Mouse (Mus musculus) midbrain, postnatal 0 days (tissue): ENCODE data around the gene Slc35b4. TPM values are rescaled to one million over a fixed set of nuclear protein-coding genes. Genes with fewer than 3 reads are reported as not detected.

Source experiments
- ATAC-seq: fragments of 200-750 bp; cut with Nextera tagmentation; 2 replicates; pipeline ENCODE4 v1.8.0; 2017; ENCODE audit warnings: moderate number of reproducible peaks, mild to moderate bottlenecking, moderate TSS enrichment, moderate library complexity; ENCODE audit not compliant: low FRiP score
- DNase-seq: peaks from one replicate; pipeline ENCODE4 v3.0.0-alpha.2; 2015; ENCODE audit warnings: low spot score
- H3K27ac ChIP-seq: fragments of 300-500 bp; sonication (generic); 2 replicates; pipeline ENCODE4 v1.5.1; 2014; ENCODE audit warnings: low read depth, mild to moderate bottlenecking, low read length, mixed read lengths
- H3K27me3 ChIP-seq: fragments of 300-500 bp; sonication (generic); 2 replicates; pipeline ENCODE4 v1.6.1; 2014; ENCODE audit warnings: low read length, control low read depth, mixed read lengths; ENCODE audit not compliant: insufficient read depth
- H3K36me3 ChIP-seq: fragments of 300-500 bp; sonication (generic); 2 replicates; pipeline ENCODE4 v1.6.1; 2014; ENCODE audit warnings: low read length, control low read depth, mixed read lengths; ENCODE audit not compliant: insufficient read depth
- H3K4me1 ChIP-seq: fragments of 300-500 bp; sonication (generic); 2 replicates; pipeline ENCODE4 v1.6.1; 2014; ENCODE audit warnings: mild to moderate bottlenecking, control low read depth, antibody characterized with exemption, low read length, mixed read lengths; ENCODE audit not compliant: insufficient read depth
- H3K4me2 ChIP-seq: fragments of 300-500 bp; sonication (generic); 2 replicates; pipeline ENCODE4 v1.6.1; 2014; ENCODE audit warnings: low read depth, mild to moderate bottlenecking, low read length, mixed read lengths; ENCODE audit not compliant: poor library complexity, severe bottlenecking
- H3K4me3 ChIP-seq: fragments of 300-500 bp; sonication (generic); 2 replicates; pipeline ENCODE4 v1.5.1; 2014; ENCODE audit warnings: low read depth, mild to moderate bottlenecking, low read length, moderate library complexity
- H3K9ac ChIP-seq: fragments of 300-500 bp; sonication (generic); replicated peaks from 2 replicates; pipeline ENCODE4 v1.6.1; 2014; ENCODE audit warnings: mild to moderate bottlenecking, low read length, moderate library complexity, mixed read lengths; ENCODE audit not compliant: poor library complexity, severe bottlenecking
- H3K9me3 ChIP-seq: fragments of 300-500 bp; sonication (generic); 2 replicates; pipeline ENCODE4 v1.6.1; 2016; ENCODE audit warnings: low read length, control low read depth
- CTCF ChIP-seq: IDR thresholded peaks from 2 replicates; pipeline ENCODE4 v1.5.1; 2016; ENCODE audit warnings: antibody characterized with exemption, mild to moderate bottlenecking
- WGBS: fragments of 180-500 bp; shearing (Covaris S2); extraction: QIAGEN DNeasy Blood & Tissue Kit; methylation state at CpG from one replicate; pipeline ENCODE4 v1.1.7; 2014; 5-methylcytosine and 5-hydroxymethylcytosine counted together
- polyA plus RNA-seq: library from polyadenylated mRNA; unstranded; fragments of >200 nt; fragmentation: Nextera tagmentation; extraction: Ambion mirVana; gene quantifications from 2 replicates; pipeline ENCODE4 v1.2.1, GENCODE M21; 2015
- total RNA-seq: library from RNA; depleted of rRNA; stranded (reverse); fragments of >200 nt; gene quantifications from 2 replicates; pipeline ENCODE4 v1.2.3, GENCODE M21; 2014

Slc35b4 gene
- total and polyA plus RNA-seq, 2 experiments from 2014 or later = 30.6 to 30.8 TPM

- DNase-seq = peak; percentile 52
- no peak for TF ChIP-seq CTCF
- Histone ChIP-seq H3K4me2 (no peak overlapping the region), H3K9me3 (no peaks in the 10 kb centered on the region), H3K4me3 (no peak overlapping the region), H3K36me3 (no peaks in the 10 kb centered on the region), H3K27ac (no peak overlapping the region), H3K4me1 (no peaks in the 10 kb centered on the region), H3K27me3 (no peaks in the 10 kb centered on the region), H3K9ac (no peak overlapping the region)
- no peak for ATAC-seq
- WGBS = 41% methylated on average over 7 of the region's 7 CpGs
These were observed 26.6 kb upstream of the Slc35b4 start for GRCm38 (mm10) chr6:34203503-34203902.

DNA sequence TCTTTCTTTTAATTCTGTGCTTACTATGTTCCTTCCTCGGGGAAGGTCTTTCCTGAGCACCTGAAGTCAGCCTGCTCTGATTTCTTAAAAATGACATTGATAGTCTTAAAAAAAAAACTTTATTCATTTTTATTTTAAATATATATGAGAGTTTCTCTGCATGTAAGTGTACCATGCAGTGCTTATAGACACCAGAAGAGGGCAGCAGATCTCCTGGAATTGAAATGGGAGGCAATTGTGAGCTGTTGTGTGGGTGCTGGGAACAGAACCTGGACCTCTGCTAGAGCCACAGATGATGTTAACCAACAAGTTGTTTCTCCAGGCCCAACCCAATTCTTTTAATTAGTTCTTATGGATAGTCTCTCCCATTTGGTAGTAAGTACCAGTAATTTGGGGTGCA, 18.1 kb upstream of the Slc35b4 start:
- H3K27me3 ChIP-seq = no peaks in the 10 kb centered on the region
- no peaks in the 10 kb centered on the region for H3K9me3 ChIP-seq
- no peak overlapping the region for H3K4me2 ChIP-seq
- peak; percentile 45 for TF ChIP-seq CTCF
- 67% methylated on average over 1 of the region's 1 CpGs for WGBS
- no peaks in the 10 kb centered on the region for H3K4me1 ChIP-seq
- H3K36me3 ChIP-seq = no peaks in the 10 kb centered on the region
- DNase-seq (no peak), ATAC-seq (no peak)
- no peak overlapping the region for H3K9ac ChIP-seq
- no peak overlapping the region for H3K4me3 ChIP-seq
- no peak overlapping the region for H3K27ac ChIP-seq

- Histone ChIP-seq H3K4me3 (no peak overlapping the region), H3K27me3 (no peaks in the 10 kb centered on the region), H3K36me3 (no peaks in the 10 kb centered on the region), H3K4me2 (no peak overlapping the region), H3K27ac (no peak overlapping the region), H3K9me3 (no peaks in the 10 kb centered on the region), H3K9ac (no peak overlapping the region), H3K4me1 (no peaks in the 10 kb centered on the region)
- 25% methylated on average over 12 of the region's 12 CpGs for WGBS
- peak; percentile 99 for TF ChIP-seq CTCF
- ATAC-seq = peak; percentile 79
- peak; percentile 87 for DNase-seq
These were observed 17.0 kb upstream of the Slc35b4 start for GRCm38 (mm10) chr6:34193708-34194475.

DNA sequence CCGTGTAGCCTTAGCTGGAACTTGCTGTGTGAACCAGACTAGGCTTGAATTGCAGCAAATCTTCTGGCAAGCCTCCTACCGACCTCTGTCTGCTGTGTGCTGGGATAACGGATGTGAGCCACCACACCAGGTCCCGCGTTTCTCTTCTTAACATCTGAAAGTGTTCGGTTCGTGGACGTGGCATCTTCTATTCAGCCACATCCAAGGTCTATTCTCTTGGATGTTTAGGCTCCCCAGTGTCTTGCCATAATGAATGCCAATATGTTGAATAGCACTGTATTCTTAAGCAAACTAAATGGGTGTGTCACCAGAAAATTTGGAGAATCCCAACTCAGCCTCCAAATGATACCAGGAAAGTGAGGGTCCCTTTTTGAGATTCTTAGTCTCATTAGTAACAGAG, 14.5 kb upstream of the Slc35b4 start:
- no peak for DNase-seq
- Histone ChIP-seq H3K4me1 (no peaks in the 10 kb centered on the region), H3K36me3 (no peaks in the 10 kb centered on the region), H3K9me3 (no peaks in the 10 kb centered on the region), H3K27me3 (no peaks in the 10 kb centered on the region), H3K27ac (no peak overlapping the region), H3K9ac (no peak overlapping the region), H3K4me2 (no peak overlapping the region), H3K4me3 (no peak overlapping the region)
- WGBS = 88% methylated on average over 8 of the region's 8 CpGs
- no peak for ATAC-seq
- no peak for TF ChIP-seq CTCF

DNA sequence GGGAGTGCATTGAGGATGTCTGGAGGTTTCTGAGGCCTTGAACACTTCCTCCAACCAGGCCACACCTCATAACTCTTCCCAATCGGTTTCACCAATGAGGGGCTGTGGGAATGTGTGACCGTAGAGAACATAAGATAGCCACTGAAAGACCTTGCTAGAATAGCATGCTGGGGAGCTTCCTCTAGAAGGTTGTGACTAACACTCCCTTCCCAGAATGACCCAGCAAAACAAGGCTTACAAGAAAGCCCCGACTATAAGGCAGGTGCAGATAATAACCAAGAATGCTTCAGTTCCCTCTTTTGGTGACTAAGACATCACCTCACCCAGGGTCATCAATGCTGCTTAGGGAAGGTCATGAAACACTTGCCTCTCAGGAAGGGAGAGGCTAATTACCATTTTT, 12.6 kb upstream of the Slc35b4 start:
- Histone ChIP-seq H3K4me1 (no peaks in the 10 kb centered on the region), H3K9ac (no peak overlapping the region), H3K9me3 (no peaks in the 10 kb centered on the region), H3K4me2 (no peak overlapping the region), H3K27me3 (no peaks in the 10 kb centered on the region), H3K4me3 (no peak overlapping the region), H3K36me3 (no peaks in the 10 kb centered on the region), H3K27ac (no peak overlapping the region)
- DNase-seq (no peak), ATAC-seq (no peak)
- 94% methylated on average over 3 of the region's 3 CpGs for WGBS
- TF ChIP-seq CTCF = no peak

GRCm38 (mm10) chr6:34187986-34188599, 11.2 kb upstream of the Slc35b4 start:
- WGBS = 25% methylated on average over 7 of the region's 7 CpGs
- no peak for DNase-seq

More at GRCm38 (mm10) chr6:34187986-34188599, 11.2 kb upstream of the Slc35b4 start:
- Histone ChIP-seq H3K4me2 (no peak overlapping the region), H3K4me3 (no peak overlapping the region), H3K36me3 (no peaks in the 10 kb centered on the region), H3K27ac (no peak overlapping the region), H3K9me3 (no peaks in the 10 kb centered on the region), H3K4me1 (no peaks in the 10 kb centered on the region), H3K9ac (no peak overlapping the region), H3K27me3 (no peaks in the 10 kb centered on the region)
- TF ChIP-seq CTCF = no peak
- ATAC-seq = no peak
